Mouse (Mus musculus): ENCODE measurements at regions not wholly inside any gene's neighbourhood (a gene's known extent, or its start where the extent isn't known, plus 50 kb on each side); places are given as distances from the start of the nearest gene placed in this dataset.

- no peak for DNase-seq (ENCODE audit: inconsistent age in 2 of 2, low spot score in 1 of 2)
Observed at GRCm38 (mm10) chr4:131461312-131461711, 376.8 kb downstream of the Ptpru start.

- no peak for DNase-seq (ENCODE audit: inconsistent age in 2 of 2, low spot score in 1 of 2)
Observed at GRCm38 (mm10) chr4:131461728-131462127, 376.4 kb downstream of the Ptpru start.

- no peak for DNase-seq (ENCODE audit: inconsistent age in 2 of 2, low spot score in 1 of 2)
Observed at GRCm38 (mm10) chr4:131475023-131475422, 363.1 kb downstream of the Ptpru start.

- DNase-seq (ENCODE audit: inconsistent age in 2 of 2, low spot score in 1 of 2): no peak
Observed at GRCm38 (mm10) chr4:131478923-131479322, 359.2 kb downstream of the Ptpru start.

- DNase-seq (ENCODE audit: inconsistent age in 2 of 2, low spot score in 1 of 2): no peak
Observed at GRCm38 (mm10) chr4:131483958-131484605, 354.0 kb downstream of the Ptpru start.

GRCm38 (mm10) chr4:131484607-131485111 lies 353.4 kb downstream of the Ptpru start:
- DNase-seq (ENCODE audit: inconsistent age in 2 of 2, low spot score in 1 of 2): peak in 1 of 2 experiments; percentile 40

GRCm38 (mm10) chr4:131485126-131485825 lies 352.8 kb downstream of the Ptpru start:
- peak in 1 of 2 experiments; percentile 56 for DNase-seq (ENCODE audit: inconsistent age in 2 of 2, low spot score in 1 of 2)

GRCm38 (mm10) chr4:131486821-131487220 lies 351.3 kb downstream of the Ptpru start:
- peak; percentile 77 to 92 for DNase-seq (ENCODE audit: inconsistent age in 2 of 2, low spot score in 1 of 2)

- DNase-seq (ENCODE audit: inconsistent age in 2 of 2, low spot score in 1 of 2): peak; percentile 63 to 82
Observed at GRCm38 (mm10) chr4:131488246-131488645, 349.8 kb downstream of the Ptpru start.

GRCm38 (mm10) chr4:131489056-131489455 lies 349.0 kb downstream of the Ptpru start:
- DNase-seq (ENCODE audit: inconsistent age in 2 of 2, low spot score in 1 of 2): peak in 1 of 2 experiments; percentile 35

GRCm38 (mm10) chr4:131491960-131492359 lies 346.1 kb downstream of the Ptpru start:
- peak in 1 of 2 experiments; percentile 33 for DNase-seq (ENCODE audit: inconsistent age in 2 of 2, low spot score in 1 of 2)

- no peak for DNase-seq (ENCODE audit: inconsistent age in 2 of 2, low spot score in 1 of 2)
Observed at GRCm38 (mm10) chr4:131493726-131494125, 344.4 kb downstream of the Ptpru start.

GRCm38 (mm10) chr4:131496900-131497299 lies 341.2 kb downstream of the Ptpru start:
- DNase-seq (ENCODE audit: inconsistent age in 2 of 2, low spot score in 1 of 2): no peak

GRCm38 (mm10) chr4:131500928-131501650 lies 337.0 kb downstream of the Ptpru start:
- DNase-seq (ENCODE audit: inconsistent age in 2 of 2, low spot score in 1 of 2): no peak

GRCm38 (mm10) chr4:131508154-131508553 lies 329.9 kb downstream of the Ptpru start:
- no peak for DNase-seq (ENCODE audit: inconsistent age in 2 of 2, low spot score in 1 of 2)

- no peak for DNase-seq (ENCODE audit: inconsistent age in 2 of 2, low spot score in 1 of 2)
Observed at GRCm38 (mm10) chr4:131511586-131511985, 326.5 kb downstream of the Ptpru start.

- no peak for DNase-seq (ENCODE audit: inconsistent age in 2 of 2, low spot score in 1 of 2)
Observed at GRCm38 (mm10) chr4:131512768-131513167, 325.3 kb downstream of the Ptpru start.

- no peak for DNase-seq (ENCODE audit: inconsistent age in 2 of 2, low spot score in 1 of 2)
Observed at GRCm38 (mm10) chr4:131520636-131521306, 317.3 kb downstream of the Ptpru start.

GRCm38 (mm10) chr4:131521307-131521651 lies 316.8 kb downstream of the Ptpru start:
- no peak for DNase-seq (ENCODE audit: inconsistent age in 2 of 2, low spot score in 1 of 2)

- DNase-seq (ENCODE audit: inconsistent age in 2 of 2, low spot score in 1 of 2): no peak
Observed at GRCm38 (mm10) chr4:131525236-131525635, 312.9 kb downstream of the Ptpru start.

- DNase-seq (ENCODE audit: inconsistent age in 2 of 2, low spot score in 1 of 2): no peak
Observed at GRCm38 (mm10) chr4:131530491-131530890, 307.6 kb downstream of the Ptpru start.
